Mouse (Mus musculus) olfactory bulb, adult 2 months (tissue): Measurements from ENCODE around the gene Zfp983.

Source experiments
- CTCF ChIP-seq: fragments of 200-500 bp; IDR thresholded peaks from 2 replicates; pipeline ENCODE4 v1.5.1; 2012; ENCODE audit warnings: low read depth, mild to moderate bottlenecking, low read length, moderate library complexity; ENCODE audit not compliant: insufficient read depth
- POLR2A ChIP-seq: fragments of 200-500 bp; IDR thresholded peaks from 2 replicates; pipeline ENCODE4 v1.6.1; 2012; ENCODE audit warnings: mild to moderate bottlenecking, low read depth, low read length, moderate library complexity; ENCODE audit not compliant: insufficient read depth

GRCm38 (mm10) chr17:21708401-21708800, 58.0 kb downstream of the Zfp983 start:
- TF ChIP-seq CTCF (no peak), POLR2A (no peak)
